Mouse (Mus musculus): Measurements from ENCODE around the gene Leng9.
A peak's percentile ranks its signal among the peaks of the same experiment; 100 is the strongest.

Gene Leng9

GRCm38 (mm10) chr7:4144046-4144445 lies 6.1 kb downstream of the Leng9 start:
- DNase-seq: no peak

- no peak for DNase-seq
These were observed 6.7 kb downstream of the Leng9 start for GRCm38 (mm10) chr7:4143506-4143905.

- DNase-seq: no peak
These were observed 7.3 kb downstream of the Leng9 start for GRCm38 (mm10) chr7:4142796-4143445.

GRCm38 (mm10) chr7:4141648-4142325 lies 8.4 kb downstream of the Leng9 start:
- no peak for DNase-seq

- no peak for DNase-seq
These were observed 10.8 kb downstream of the Leng9 start for GRCm38 (mm10) chr7:4139391-4139790.

- DNase-seq: no peak
These were observed 11.5 kb downstream of the Leng9 start for GRCm38 (mm10) chr7:4138671-4139070.

GRCm38 (mm10) chr7:4138181-4138580 lies 12.0 kb downstream of the Leng9 start:
- no peak for DNase-seq

GRCm38 (mm10) chr7:4137746-4138145 lies 12.4 kb downstream of the Leng9 start:
- no peak for DNase-seq

GRCm38 (mm10) chr7:4136771-4137531 lies 13.2 kb downstream of the Leng9 start, which contains the start of gene Leng8:
Gene Leng8, plus strand, starts transcription at chr7:4137039.
- DNase-seq: peak; percentile 99

- no peak for DNase-seq
These were observed 13.8 kb downstream of the Leng9 start for GRCm38 (mm10) chr7:4136404-4136770.

GRCm38 (mm10) chr7:4134911-4135310 lies 15.3 kb downstream of the Leng9 start:
- no peak for DNase-seq

GRCm38 (mm10) chr7:4132998-4133397 lies 17.2 kb downstream of the Leng9 start:
- DNase-seq: no peak

GRCm38 (mm10) chr7:4132581-4132980 lies 17.6 kb downstream of the Leng9 start:
- DNase-seq: no peak

- no peak for DNase-seq
These were observed 18.2 kb downstream of the Leng9 start for GRCm38 (mm10) chr7:4131964-4132363.

GRCm38 (mm10) chr7:4130686-4131452 lies 19.3 kb downstream of the Leng9 start:
- peak; percentile 81 for DNase-seq

- DNase-seq: no peak
These were observed 21.3 kb downstream of the Leng9 start for GRCm38 (mm10) chr7:4128860-4129259.

GRCm38 (mm10) chr7:4127894-4128293 lies 22.3 kb downstream of the Leng9 start:
- no peak for DNase-seq

- no peak for DNase-seq
These were observed 23.0 kb downstream of the Leng9 start for GRCm38 (mm10) chr7:4126992-4127785.

GRCm38 (mm10) chr7:4125306-4125705 lies 24.9 kb downstream of the Leng9 start:
- peak; percentile 17 for DNase-seq

- DNase-seq: no peak
These were observed 25.3 kb downstream of the Leng9 start for GRCm38 (mm10) chr7:4124856-4125255.

GRCm38 (mm10) chr7:4124315-4124759 lies 25.8 kb downstream of the Leng9 start:
- peak; percentile 56 for DNase-seq

GRCm38 (mm10) chr7:4123732-4124131 lies 26.4 kb downstream of the Leng9 start:
- peak; percentile 76 for DNase-seq
